Mouse (Mus musculus): ENCODE measurements at regions not wholly inside any gene's neighbourhood (a gene's known extent, or its start where the extent isn't known, plus 50 kb on each side); places are given as distances from the start of the nearest gene placed in this dataset.

DNA sequence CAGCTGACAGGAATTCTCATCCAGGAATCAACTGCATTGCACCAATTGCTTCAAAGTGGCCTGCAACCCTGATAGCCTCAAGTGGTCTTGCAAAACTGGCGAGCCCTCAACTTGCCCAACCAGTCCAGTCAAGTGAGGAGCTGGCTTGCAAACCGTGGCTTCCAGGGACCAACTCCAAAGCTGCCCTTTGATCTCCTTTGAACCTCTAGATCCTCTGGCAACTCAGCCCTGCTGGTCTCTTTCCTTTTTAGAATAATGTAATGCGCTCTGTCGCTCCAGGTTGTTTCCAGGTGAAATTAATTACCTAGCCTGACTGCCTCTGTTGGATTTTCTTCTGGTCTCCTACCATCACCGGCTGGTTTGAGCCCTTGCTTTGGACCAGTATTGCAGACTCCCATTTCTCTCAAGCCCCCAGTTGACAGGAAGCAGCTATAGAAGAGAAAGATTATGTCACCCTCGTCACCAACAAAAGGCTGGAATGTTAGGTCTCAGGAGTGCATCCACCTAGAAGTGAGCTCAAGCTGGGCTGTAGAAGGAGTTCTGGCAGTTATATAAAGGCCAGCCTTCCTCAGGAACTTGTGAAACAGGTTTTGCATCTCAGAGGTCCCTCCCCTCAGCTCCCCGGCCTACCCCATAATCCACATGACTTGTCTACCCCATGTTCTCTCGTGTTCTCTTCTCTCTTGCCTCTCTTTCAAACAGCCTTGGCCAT is 49.8 kb upstream of the Abcd3 start:
- DNase-seq (ENCODE audit: inconsistent age in 2 of 2, low spot score in 1 of 2) = peak in 1 of 2 experiments; percentile 42

Data from adrenal gland, adult (tissue).